Mouse (Mus musculus) hindbrain, embryonic 11.5 days (tissue): ENCODE measurements around the gene Tas1r1. TPM values are rescaled to one million over a fixed set of nuclear protein-coding genes. Genes with fewer than 3 reads are reported as not detected.

ENCODE experiments used
- ATAC-seq: fragments of 200-750 bp; cut with Nextera tagmentation; 2 replicates; pipeline ENCODE4 v1.8.0; 2017; ENCODE audit warnings: mild to moderate bottlenecking, moderate TSS enrichment, moderate library complexity; ENCODE audit not compliant: low FRiP score
- DNase-seq: peaks from one replicate; pipeline ENCODE4 v3.0.0-alpha.2; 2015; ENCODE audit warnings: low spot score
- H3K27ac ChIP-seq: fragments of 300-500 bp; sonication (generic); 2 replicates; pipeline ENCODE4 v1.5.1; 2014; ENCODE audit warnings: mild to moderate bottlenecking, low read depth, low read length
- H3K27me3 ChIP-seq: fragments of 300-500 bp; sonication (generic); 2 replicates; pipeline ENCODE4 v1.6.1; 2014; ENCODE audit warnings: mild to moderate bottlenecking, low read length, moderate library complexity, mixed read lengths; ENCODE audit not compliant: control insufficient read depth, insufficient read depth
- H3K36me3 ChIP-seq: fragments of 300-500 bp; sonication (generic); 2 replicates; pipeline ENCODE4 v1.6.1; 2014; ENCODE audit warnings: mild to moderate bottlenecking, low read length, moderate library complexity, mixed read lengths; ENCODE audit not compliant: control insufficient read depth, insufficient read depth
- H3K4me1 ChIP-seq: fragments of 300-500 bp; sonication (generic); replicated peaks from 2 replicates; pipeline ENCODE4 v1.6.1; 2014; ENCODE audit warnings: low read length, mixed read lengths; ENCODE audit not compliant: control insufficient read depth, insufficient read depth
- H3K4me2 ChIP-seq: fragments of 300-500 bp; sonication (generic); replicated peaks from 2 replicates; pipeline ENCODE4 v1.6.1; 2014; ENCODE audit warnings: mild to moderate bottlenecking, low read depth, low read length
- H3K4me3 ChIP-seq: fragments of 300-500 bp; sonication (generic); 2 replicates; pipeline ENCODE4 v1.5.1; 2014; ENCODE audit warnings: low read depth, low read length
- H3K9ac ChIP-seq: fragments of 300-500 bp; sonication (generic); 2 replicates; pipeline ENCODE4 v1.6.1; 2014; ENCODE audit warnings: low read depth, low read length
- H3K9me3 ChIP-seq: fragments of 300-500 bp; sonication (generic); 2 replicates; pipeline ENCODE4 v1.6.1; 2016; ENCODE audit warnings: low read length; ENCODE audit not compliant: control insufficient read depth
- WGBS: fragments of 180-500 bp; shearing (Covaris S2); extraction: QIAGEN DNeasy Blood & Tissue Kit; methylation state at CpG from one replicate; pipeline ENCODE4 v1.1.7; 2014; 5-methylcytosine and 5-hydroxymethylcytosine counted together
- polyA plus RNA-seq: library from polyadenylated mRNA; unstranded; fragments of >200 nt; fragmentation: Nextera tagmentation; extraction: Ambion mirVana; gene quantifications from 2 replicates; pipeline ENCODE4 v1.2.1, GENCODE M21; 2014

The Tas1r1 gene
- polyA plus RNA-seq, 1 experiment from 2014 or later, result 0.62 TPM

GRCm38 (mm10) chr4:152008622-152009075, 29.7 kb downstream of the Tas1r1 start, which contains the start of gene Klhl21:
Gene Klhl21, plus strand, starts transcription at chr4:152008803.
- Histone ChIP-seq H3K4me1 (peaks cover 9% of the 10 kb centered on the region), H3K27ac (peak within 1 kb of the TSS; percentile 51; the same call in 1 of the 2 replicates), H3K4me3 (peak within 1 kb of the TSS; percentile 71), H3K9me3 (no peaks in the 10 kb centered on the region), H3K27me3 (peaks cover 21% of the 10 kb centered on the region), H3K4me2 (peak within 1 kb of the TSS; percentile 100), H3K9ac (peak within 1 kb of the TSS; percentile 62), H3K36me3 (no peaks in the 10 kb centered on the region)
- DNase-seq (peak; percentile 94), ATAC-seq (peak; percentile 91)
- under 1% methylated on average over 43 of the region's 45 CpGs for WGBS

- ATAC-seq (no peak), DNase-seq (no peak)
These were observed 30.2 kb downstream of the Tas1r1 start for GRCm38 (mm10) chr4:152008148-152008500.

GRCm38 (mm10) chr4:152007481-152008147, 30.8 kb downstream of the Tas1r1 start:
- Histone ChIP-seq H3K9ac (no peak overlapping the region), H3K27me3 (peaks cover 21% of the 10 kb centered on the region), H3K36me3 (no peaks in the 10 kb centered on the region), H3K9me3 (no peaks in the 10 kb centered on the region), H3K4me1 (peaks cover 9% of the 10 kb centered on the region), H3K4me3 (peak overlapping the region; percentile 71), H3K4me2 (peak overlapping the region; percentile 100), H3K27ac (no peak overlapping the region)
- peak; percentile 23 for DNase-seq
- no peak for ATAC-seq
- WGBS, result 4% methylated on average over 8 of the region's 8 CpGs

More at GRCm38 (mm10) chr4:152008148-152008500, 30.2 kb downstream of the Tas1r1 start:
- H3K27me3 ChIP-seq, result peaks cover 21% of the 10 kb centered on the region
- peaks cover 9% of the 10 kb centered on the region for H3K4me1 ChIP-seq
- H3K9ac ChIP-seq, result 0 out of 2 replicates have a peak overlapping the region, but pooled peaks have one; percentile 12
- peak overlapping the region; percentile 71 for H3K4me3 ChIP-seq
- H3K4me2 ChIP-seq, result peak overlapping the region; percentile 100
- H3K36me3 ChIP-seq, result no peaks in the 10 kb centered on the region
- no peak overlapping the region for H3K27ac ChIP-seq
- H3K9me3 ChIP-seq, result no peaks in the 10 kb centered on the region
- under 1% methylated on average over 14 of the region's 14 CpGs for WGBS

GRCm38 (mm10) chr4:152006812-152007211, 31.6 kb downstream of the Tas1r1 start:
- DNase-seq (no peak), ATAC-seq (no peak)
- Histone ChIP-seq H3K4me2 (no peak overlapping the region), H3K4me1 (peaks cover 9% of the 10 kb centered on the region), H3K9ac (no peak overlapping the region), H3K27me3 (peaks cover 21% of the 10 kb centered on the region), H3K4me3 (no peak overlapping the region), H3K36me3 (no peaks in the 10 kb centered on the region), H3K9me3 (no peaks in the 10 kb centered on the region), H3K27ac (no peak overlapping the region)
- WGBS, result 18% methylated on average over 3 of the region's 3 CpGs

- no peak for DNase-seq
- no peak overlapping the region for H3K9ac ChIP-seq
- H3K4me3 ChIP-seq, result no peak overlapping the region
- peaks cover 9% of the 10 kb centered on the region for H3K4me1 ChIP-seq
- no peak overlapping the region for H3K4me2 ChIP-seq
- WGBS, result 82% methylated on average over 6 of the region's 6 CpGs
- ATAC-seq, result no peak
- no peaks in the 10 kb centered on the region for H3K36me3 ChIP-seq
- H3K9me3 ChIP-seq, result no peaks in the 10 kb centered on the region
- peaks cover 20% of the 10 kb centered on the region for H3K27me3 ChIP-seq
- H3K27ac ChIP-seq, result no peak overlapping the region
These were observed 32.2 kb downstream of the Tas1r1 start for GRCm38 (mm10) chr4:152006137-152006536.

- no peak overlapping the region for H3K4me3 ChIP-seq
- no peak overlapping the region for H3K4me2 ChIP-seq
- WGBS, result 92% methylated on average over 3 of the region's 3 CpGs
- H3K36me3 ChIP-seq, result no peaks in the 10 kb centered on the region
- DNase-seq (no peak), ATAC-seq (no peak)
- no peak overlapping the region for H3K27ac ChIP-seq
- no peaks in the 10 kb centered on the region for H3K4me1 ChIP-seq
- H3K9me3 ChIP-seq, result no peaks in the 10 kb centered on the region
- no peaks in the 10 kb centered on the region; the same call in 1 of the 2 replicates for H3K27me3 ChIP-seq
- H3K9ac ChIP-seq, result no peak overlapping the region
These were observed 36.3 kb downstream of the Tas1r1 start for GRCm38 (mm10) chr4:152002063-152002462.

- no peak for ATAC-seq
- 74% methylated on average over 4 of the region's 4 CpGs for WGBS
These were observed 37.0 kb downstream of the Tas1r1 start for GRCm38 (mm10) chr4:152001335-152001734.

GRCm38 (mm10) chr4:152000906-152001305, 37.5 kb downstream of the Tas1r1 start:
- DNase-seq (no peak), ATAC-seq (no peak)

More at GRCm38 (mm10) chr4:152001335-152001734, 37.0 kb downstream of the Tas1r1 start:
- no peak overlapping the region for H3K4me3 ChIP-seq
- no peak overlapping the region for H3K27ac ChIP-seq
- no peak overlapping the region for H3K9ac ChIP-seq
- no peaks in the 10 kb centered on the region for H3K27me3 ChIP-seq
- H3K4me1 ChIP-seq, result no peaks in the 10 kb centered on the region
- DNase-seq, result no peak
- H3K9me3 ChIP-seq, result no peaks in the 10 kb centered on the region
- no peak overlapping the region for H3K4me2 ChIP-seq
- no peaks in the 10 kb centered on the region for H3K36me3 ChIP-seq

GRCm38 (mm10) chr4:151999481-151999880, 38.9 kb downstream of the Tas1r1 start:
- Histone ChIP-seq H3K9me3 (no peaks in the 10 kb centered on the region), H3K27me3 (no peaks in the 10 kb centered on the region), H3K27ac (no peak overlapping the region), H3K36me3 (no peaks in the 10 kb centered on the region), H3K4me1 (no peaks in the 10 kb centered on the region), H3K4me2 (no peak overlapping the region), H3K4me3 (no peak overlapping the region), H3K9ac (no peak overlapping the region)
- DNase-seq (no peak), ATAC-seq (no peak)
- 62% methylated on average over 3 of the region's 3 CpGs for WGBS

More at GRCm38 (mm10) chr4:152000906-152001305, 37.5 kb downstream of the Tas1r1 start:
- no peak overlapping the region for H3K9ac ChIP-seq
- H3K4me2 ChIP-seq, result no peak overlapping the region
- H3K36me3 ChIP-seq, result no peaks in the 10 kb centered on the region
- H3K27me3 ChIP-seq, result no peaks in the 10 kb centered on the region
- H3K27ac ChIP-seq, result no peak overlapping the region
- H3K4me1 ChIP-seq, result no peaks in the 10 kb centered on the region
- no peaks in the 10 kb centered on the region for H3K9me3 ChIP-seq
- no peak overlapping the region for H3K4me3 ChIP-seq
- 58% methylated on average over 4 of the region's 4 CpGs for WGBS
